Mouse (Mus musculus) spleen, adult 2 months (tissue): ENCODE measurements around the gene Robo1.

Experiments
- CTCF ChIP-seq: fragments of 200-500 bp; IDR thresholded peaks from 2 replicates; pipeline ENCODE4 v1.5.1; 2011; ENCODE audit warnings: mild to moderate bottlenecking, inconsistent platforms; ENCODE audit not compliant: insufficient read depth, insufficient read length, insufficient replicate concordance; ENCODE audit errors: extremely low read depth
- POLR2A ChIP-seq: fragments of 200-500 bp; IDR thresholded peaks from 2 replicates; pipeline ENCODE4 v1.6.1; 2011; ENCODE audit warnings: low read depth, low read length, inconsistent platforms

GRCm38 (mm10) chr16:72576956-72577355 lies 268.9 kb downstream of the Robo1 start:
- TF ChIP-seq CTCF (no peak), POLR2A (no peak)
